Mouse (Mus musculus) hindbrain, postnatal 0 days (tissue): ENCODE measurements around the gene Rcan2. TPM values are rescaled to one million over a fixed set of nuclear protein-coding genes. Genes with fewer than 3 reads are reported as not detected.
A peak's percentile ranks its signal among the peaks of the same experiment; 100 is the strongest.

ENCODE experiments used
- ATAC-seq: fragments of 200-750 bp; cut with Nextera tagmentation; 2 replicates; pipeline ENCODE4 v1.8.0; 2017; ENCODE audit warnings: mild to moderate bottlenecking, moderate TSS enrichment, moderate library complexity
- DNase-seq: peaks from one replicate; pipeline ENCODE4 v3.0.0-alpha.2; 2015; ENCODE audit warnings: low spot score
- H3K27ac ChIP-seq: fragments of 300-500 bp; sonication (generic); 2 replicates; pipeline ENCODE4 v1.5.1; 2014; ENCODE audit warnings: mild to moderate bottlenecking
- H3K27me3 ChIP-seq: fragments of 300-500 bp; sonication (generic); 2 replicates; pipeline ENCODE4 v1.6.1; 2014; ENCODE audit warnings: low read length, mixed read lengths; ENCODE audit not compliant: insufficient read depth
- H3K36me3 ChIP-seq: fragments of 300-500 bp; sonication (generic); 2 replicates; pipeline ENCODE4 v1.6.1; 2014; ENCODE audit warnings: low read length, mixed read lengths; ENCODE audit not compliant: insufficient read depth
- H3K4me1 ChIP-seq: fragments of 300-500 bp; sonication (generic); 2 replicates; pipeline ENCODE4 v1.6.1; 2014; ENCODE audit warnings: antibody characterized with exemption, low read length, mixed read lengths; ENCODE audit not compliant: insufficient read depth
- H3K4me2 ChIP-seq: fragments of 300-500 bp; sonication (generic); 2 replicates; pipeline ENCODE4 v1.6.1; 2014; ENCODE audit warnings: low read depth, mild to moderate bottlenecking, low read length, moderate library complexity, mixed read lengths
- H3K4me3 ChIP-seq: fragments of 300-500 bp; sonication (generic); 2 replicates; pipeline ENCODE4 v1.5.1; 2014; ENCODE audit warnings: low read length
- H3K9ac ChIP-seq: fragments of 300-500 bp; sonication (generic); replicated peaks from 2 replicates; pipeline ENCODE4 v1.6.1; 2014; ENCODE audit warnings: mild to moderate bottlenecking, low read length, moderate library complexity, mixed read lengths
- H3K9me3 ChIP-seq: fragments of 300-500 bp; sonication (generic); 2 replicates; pipeline ENCODE4 v1.6.1; 2016; ENCODE audit warnings: low read length, mixed read lengths
- CTCF ChIP-seq: IDR thresholded peaks from 2 replicates; pipeline ENCODE4 v1.5.1; 2016; ENCODE audit warnings: antibody characterized with exemption, control low read depth, low read depth
- WGBS: fragments of 180-500 bp; shearing (Covaris S2); extraction: QIAGEN DNeasy Blood & Tissue Kit; methylation state at CpG from one replicate; pipeline ENCODE4 v1.1.7; 2014; 5-methylcytosine and 5-hydroxymethylcytosine counted together
- polyA plus RNA-seq: library from polyadenylated mRNA; unstranded; fragments of >200 nt; fragmentation: Nextera tagmentation; extraction: Ambion mirVana; gene quantifications from 2 replicates; pipeline ENCODE4 v1.2.1, GENCODE M21; 2015
- total RNA-seq: library from RNA; depleted of rRNA; stranded (reverse); fragments of >200 nt; gene quantifications from 2 replicates; pipeline ENCODE4 v1.2.3, GENCODE M21; 2014; rRNA removed

Gene Rcan2
- total and polyA plus RNA-seq, 2 experiments from 2014 or later = 102 to 124 TPM

DNA sequence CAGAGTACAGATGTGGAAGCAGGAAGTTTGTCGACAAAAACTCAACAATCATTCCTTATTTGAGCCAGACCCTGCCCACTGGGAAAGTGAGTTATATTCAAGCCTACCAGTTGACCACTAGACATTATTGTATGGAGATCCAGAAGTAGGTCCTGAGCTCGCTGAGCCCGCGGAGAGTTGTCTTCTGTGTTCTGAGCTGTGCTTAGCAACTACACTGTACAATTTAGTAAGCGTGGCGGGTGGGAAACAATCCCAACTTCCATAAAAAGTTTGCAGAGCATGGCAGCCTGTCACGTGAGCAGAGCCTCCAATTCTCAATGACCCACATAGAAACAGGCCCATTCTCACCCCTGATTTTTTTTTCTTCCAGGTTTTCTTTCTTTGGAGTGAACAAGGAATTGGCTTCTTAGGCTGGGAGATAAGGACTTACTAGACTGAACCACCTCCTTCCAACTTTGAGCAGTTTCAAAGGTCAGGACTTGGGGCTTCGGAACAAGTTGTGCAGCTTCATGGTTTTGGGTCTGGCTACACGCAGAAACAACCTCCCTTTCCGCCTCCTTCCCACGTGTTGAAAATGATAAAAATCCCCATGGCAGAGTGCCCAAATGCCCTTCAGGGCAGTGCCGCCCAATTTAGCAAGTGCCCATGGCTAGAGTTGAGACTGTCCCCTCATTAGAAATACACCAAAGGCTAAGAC lies 276.1 kb downstream of the Rcan2 start:
- Histone ChIP-seq H3K4me3 (no peak overlapping the region), H3K4me2 (no peak overlapping the region), H3K27ac (no peak overlapping the region), H3K9me3 (no peaks in the 10 kb centered on the region), H3K27me3 (no peaks in the 10 kb centered on the region), H3K9ac (no peak overlapping the region), H3K4me1 (no peaks in the 10 kb centered on the region; the same call in 1 of the 2 replicates), H3K36me3 (no peaks in the 10 kb centered on the region; the same call in 1 of the 2 replicates)
- 75% methylated on average over 12 of the region's 12 CpGs for WGBS
- ATAC-seq (no peak), DNase-seq (no peak)
- no peak for TF ChIP-seq CTCF

DNA sequence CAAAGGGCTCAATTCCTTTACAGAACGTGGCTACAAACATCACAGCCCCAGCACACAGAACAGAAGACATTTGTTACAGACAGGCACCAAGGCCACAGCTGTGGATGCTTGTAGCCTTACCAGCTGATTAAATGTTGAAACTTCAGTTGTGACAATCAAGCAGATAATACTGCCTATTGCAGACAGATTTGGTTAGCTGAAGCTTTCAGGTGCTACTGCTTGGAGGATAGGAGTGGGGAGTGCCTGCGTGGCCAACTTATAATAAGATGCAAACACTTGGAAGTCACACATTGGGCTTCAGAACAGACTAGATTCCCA lies 276.7 kb downstream of the Rcan2 start:
- ATAC-seq (no peak), DNase-seq (no peak)
- WGBS = 50% methylated on average over 2 of the region's 2 CpGs
- Histone ChIP-seq H3K4me2 (no peak overlapping the region), H3K27me3 (no peaks in the 10 kb centered on the region), H3K4me3 (no peak overlapping the region), H3K4me1 (no peaks in the 10 kb centered on the region; the same call in 1 of the 2 replicates), H3K27ac (peak overlapping the region; percentile 93; the same call in 1 of the 2 replicates), H3K9me3 (no peaks in the 10 kb centered on the region), H3K9ac (no peak overlapping the region), H3K36me3 (no peaks in the 10 kb centered on the region; the same call in 1 of the 2 replicates)
- TF ChIP-seq CTCF = no peak

DNA sequence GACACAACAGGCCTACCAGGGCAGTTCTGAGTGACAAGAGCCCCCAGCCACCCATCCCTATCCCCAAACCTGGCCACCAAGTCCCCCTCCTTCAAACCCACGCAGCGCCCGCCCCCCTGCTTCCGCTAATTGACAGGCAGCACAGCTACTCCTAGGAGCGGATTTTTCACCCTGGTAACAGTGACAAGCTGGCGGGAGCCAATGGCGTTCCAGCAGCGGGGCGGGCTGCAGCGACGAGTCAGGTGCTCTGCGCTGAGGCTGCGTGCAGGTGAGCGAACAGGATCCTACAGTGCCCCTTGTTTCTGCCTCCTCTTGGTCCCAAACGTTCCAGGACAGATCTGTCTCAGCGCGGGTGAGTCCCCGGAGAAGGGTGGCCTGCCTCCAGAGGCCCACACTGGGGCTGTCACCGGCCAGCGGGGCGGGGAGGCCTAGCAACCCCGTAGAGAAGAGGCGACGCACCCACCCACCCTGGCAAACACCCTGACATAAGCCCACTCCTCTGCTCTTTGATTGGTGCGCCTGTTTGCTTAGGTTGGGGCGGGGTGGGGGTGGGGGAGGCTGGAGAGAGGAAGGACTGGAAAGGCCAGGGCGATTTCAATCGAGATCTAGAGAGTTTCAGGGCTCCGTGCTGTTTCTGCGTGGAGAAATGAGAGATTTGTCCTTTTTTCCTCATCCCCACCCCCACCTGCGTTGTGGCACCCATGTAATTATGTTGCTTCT lies 277.6 kb downstream of the Rcan2 start, which contains the start of gene Enpp5:
Gene Enpp5, plus strand, starts transcription at position 183 of the 720 bp plus-strand sequence.
- peak; percentile 98 for ATAC-seq
- DNase-seq = peak; percentile 95
- H3K4me3 ChIP-seq = peak within 1 kb of the TSS; percentile 62
- H3K27me3 ChIP-seq = no peaks in the 10 kb centered on the region
- under 1% methylated on average over 31 of the region's 31 CpGs for WGBS
- H3K27ac ChIP-seq = peak within 1 kb of the TSS; percentile 93
- peaks cover 8% of the 10 kb centered on the region; the same call in 1 of the 2 replicates for H3K36me3 ChIP-seq
- H3K4me2 ChIP-seq = peak within 1 kb of the TSS; percentile 82
- H3K9ac ChIP-seq = peak within 1 kb of the TSS; percentile 81
- no peaks in the 10 kb centered on the region; the same call in 1 of the 2 replicates for H3K4me1 ChIP-seq
- H3K9me3 ChIP-seq = no peaks in the 10 kb centered on the region
- TF ChIP-seq CTCF = peak; percentile 5; the same call in 1 of the 2 replicates

DNA sequence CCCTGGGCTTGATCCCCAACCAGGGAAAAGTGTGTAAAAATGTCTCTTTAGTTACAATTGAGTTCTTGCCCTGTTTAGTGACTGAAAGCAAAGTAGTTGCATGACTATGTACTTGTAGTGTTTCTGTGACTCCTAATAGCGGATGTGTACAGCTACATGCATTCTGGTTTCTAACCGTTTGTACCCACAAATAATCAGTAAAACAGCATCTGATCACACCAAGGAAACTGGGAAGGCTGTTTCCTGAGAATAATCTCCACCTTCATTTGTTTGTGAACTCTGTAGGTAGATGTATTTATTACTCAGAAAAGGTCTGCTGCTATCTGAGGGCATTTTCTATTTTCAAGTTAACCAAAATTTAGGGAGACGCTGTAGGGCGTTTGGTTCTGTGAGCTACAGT lies 282.0 kb downstream of the Rcan2 start:
- TF ChIP-seq CTCF = no peak
- no peak for ATAC-seq
- 95% methylated on average over 4 of the region's 4 CpGs for WGBS
- Histone ChIP-seq H3K4me3 (no peak overlapping the region), H3K36me3 (peaks cover 24% of the 10 kb centered on the region; the same call in 1 of the 2 replicates), H3K4me2 (no peak overlapping the region), H3K9me3 (no peaks in the 10 kb centered on the region), H3K27ac (no peak overlapping the region), H3K9ac (no peak overlapping the region), H3K4me1 (no peaks in the 10 kb centered on the region; the same call in 1 of the 2 replicates), H3K27me3 (no peaks in the 10 kb centered on the region)
- no peak for DNase-seq

- Histone ChIP-seq H3K9ac (no peak overlapping the region), H3K4me1 (no peaks in the 10 kb centered on the region), H3K4me2 (no peak overlapping the region), H3K4me3 (no peak overlapping the region), H3K27me3 (no peaks in the 10 kb centered on the region), H3K27ac (no peak overlapping the region), H3K36me3 (peaks cover 22% of the 10 kb centered on the region; the same call in 1 of the 2 replicates), H3K9me3 (no peaks in the 10 kb centered on the region)
- DNase-seq (no peak), ATAC-seq (no peak)
- WGBS = 95% methylated on average over 3 of the region's 3 CpGs
- no peak for TF ChIP-seq CTCF
Measured at GRCm38 (mm10) chr17:44088226-44088625, 287.1 kb downstream of the Rcan2 start.

Other genes starting within 250 kb of the Rcan2 start
- 114 and 115 TPM in 2 replicates for gene Pla2g7, start 233.3 kb upstream of the Rcan2 start, total RNA-seq
- 313 and 342 TPM in 2 replicates for gene Pla2g7, start 233.3 kb upstream of the Rcan2 start, polyA plus RNA-seq
- gene Tdrd6, start 171.1 kb upstream of the Rcan2 start, total RNA-seq = 1.6 and 3.5 TPM in 2 replicates
- 0.43 and 0.79 TPM in 2 replicates for gene Tdrd6, start 171.1 kb upstream of the Rcan2 start, polyA plus RNA-seq
- gene Slc25a27, start 134.1 kb upstream of the Rcan2 start, total RNA-seq = 41.8 and 45.1 TPM in 2 replicates
- 70.6 and 71.4 TPM in 2 replicates for gene Slc25a27, start 134.1 kb upstream of the Rcan2 start, polyA plus RNA-seq
- 1.2 and 1.9 TPM in 2 replicates for gene Cyp39a1, start 133.9 kb upstream of the Rcan2 start, total RNA-seq
- 13.3 and 16.0 TPM in 2 replicates for gene Cyp39a1, start 133.9 kb upstream of the Rcan2 start, polyA plus RNA-seq